Mouse (Mus musculus) G1E-ER4 (cell line): ENCODE results near the gene 2210016L21Rik. TPM values are rescaled to one million over a fixed set of nuclear protein-coding genes. Genes with fewer than 3 reads are reported as not detected.

Experiments
- GATA1 ChIP-seq: IDR thresholded peaks from one replicate; pipeline ENCODE4 v1.8.0; 2012; ENCODE audit warnings: low read length, inconsistent platforms
- polyA plus RNA-seq: library from polyadenylated mRNA; stranded (reverse); fragments of >175 nt; gene quantifications from 2 replicates; pipeline ENCODE4 v1.2.3, GENCODE M21; 2012

Gene 2210016L21Rik
- polyA plus RNA-seq, 1 experiment, result 42.9 TPM

- no peak for TF ChIP-seq GATA1
These were observed 23.3 kb downstream of the 2210016L21Rik start for GRCm38 (mm10) chr5:114964967-114965898.

GRCm38 (mm10) chr5:114967523-114968268 lies 25.7 kb downstream of the 2210016L21Rik start:
- TF ChIP-seq GATA1, result no peak

- TF ChIP-seq GATA1, result no peak
These were observed 26.7 kb downstream of the 2210016L21Rik start for GRCm38 (mm10) chr5:114968651-114969050.

GRCm38 (mm10) chr5:114969064-114969463 lies 27.1 kb downstream of the 2210016L21Rik start:
- TF ChIP-seq GATA1, result no peak

- TF ChIP-seq GATA1, result no peak
These were observed 27.8 kb downstream of the 2210016L21Rik start for GRCm38 (mm10) chr5:114969609-114970215.

GRCm38 (mm10) chr5:114970824-114971227 lies 28.9 kb downstream of the 2210016L21Rik start, which contains the start of gene Hnf1a:
Gene Hnf1a (minus strand): TSS chr5:114971094.
- no peak for TF ChIP-seq GATA1

GRCm38 (mm10) chr5:114972201-114972600 lies 30.2 kb downstream of the 2210016L21Rik start:
- TF ChIP-seq GATA1, result no peak

GRCm38 (mm10) chr5:114973131-114973530 lies 31.2 kb downstream of the 2210016L21Rik start:
- no peak for TF ChIP-seq GATA1

- no peak for TF ChIP-seq GATA1
These were observed 35.0 kb downstream of the 2210016L21Rik start for GRCm38 (mm10) chr5:114976935-114977334.

- no peak for TF ChIP-seq GATA1
These were observed 36.5 kb downstream of the 2210016L21Rik start for GRCm38 (mm10) chr5:114978473-114978872.

GRCm38 (mm10) chr5:114978888-114979249 lies 36.9 kb downstream of the 2210016L21Rik start:
- no peak for TF ChIP-seq GATA1

GRCm38 (mm10) chr5:114979250-114980121 lies 37.5 kb downstream of the 2210016L21Rik start:
- no peak for TF ChIP-seq GATA1

- no peak for TF ChIP-seq GATA1
These were observed 38.3 kb downstream of the 2210016L21Rik start for GRCm38 (mm10) chr5:114980122-114980748.

- TF ChIP-seq GATA1, result no peak
These were observed 40.0 kb downstream of the 2210016L21Rik start for GRCm38 (mm10) chr5:114982001-114982400.

GRCm38 (mm10) chr5:114985074-114985473 lies 43.1 kb downstream of the 2210016L21Rik start:
- TF ChIP-seq GATA1, result no peak
